Mouse (Mus musculus) neural tube, embryonic 15.5 days (tissue): ENCODE data around the gene Snrpb. TPM values are rescaled to one million over a fixed set of nuclear protein-coding genes. Genes with fewer than 3 reads are reported as not detected.

Experiments used
- ATAC-seq: fragments of 200-750 bp; cut with Nextera tagmentation; 2 replicates; pipeline ENCODE4 v1.8.0; 2017; ENCODE audit warnings: mild to moderate bottlenecking, moderate TSS enrichment, moderate library complexity; ENCODE audit not compliant: low FRiP score
- H3K27ac ChIP-seq: fragments of 300-500 bp; sonication (generic); replicated peaks from 2 replicates; pipeline ENCODE4 v1.5.1; 2015; ENCODE audit warnings: mild to moderate bottlenecking, inconsistent platforms
- H3K27me3 ChIP-seq: fragments of 300-500 bp; sonication (generic); replicated peaks from 2 replicates; pipeline ENCODE4 v1.6.1; 2015; ENCODE audit warnings: inconsistent platforms
- H3K36me3 ChIP-seq: fragments of 300-500 bp; sonication (generic); 2 replicates; pipeline ENCODE4 v1.6.1; 2015; ENCODE audit warnings: inconsistent platforms
- H3K4me1 ChIP-seq: fragments of 300-500 bp; sonication (generic); 2 replicates; pipeline ENCODE4 v1.6.1; 2015; ENCODE audit warnings: inconsistent platforms
- H3K4me2 ChIP-seq: fragments of 300-500 bp; sonication (generic); 2 replicates; pipeline ENCODE4 v1.6.1; 2015; ENCODE audit warnings: inconsistent platforms, mild to moderate bottlenecking, moderate library complexity
- H3K4me3 ChIP-seq: fragments of 300-500 bp; sonication (generic); replicated peaks from 2 replicates; pipeline ENCODE4 v1.5.1; 2015; ENCODE audit warnings: mild to moderate bottlenecking, inconsistent platforms
- H3K9ac ChIP-seq: fragments of 300-500 bp; sonication (generic); replicated peaks from 2 replicates; pipeline ENCODE4 v1.6.1; 2015; ENCODE audit warnings: mild to moderate bottlenecking, inconsistent platforms
- H3K9me3 ChIP-seq: fragments of 300-500 bp; sonication (generic); replicated peaks from 2 replicates; pipeline ENCODE4 v1.6.1; 2016; ENCODE audit warnings: inconsistent platforms
- WGBS: fragments of 180-500 bp; shearing (Covaris S2); methylation state at CpG from one replicate; pipeline ENCODE4 v1.1.7; 2015; ENCODE audit warnings: mixed read lengths; 5-methylcytosine and 5-hydroxymethylcytosine counted together
- polyA plus RNA-seq: library from polyadenylated mRNA; unstranded; fragments of >200 nt; fragmentation: Nextera tagmentation; extraction: Ambion mirVana; gene quantifications from 2 replicates; pipeline ENCODE4 v1.2.1, GENCODE M21; 2015

Gene Snrpb
- 283 and 366 TPM in 2 replicates for polyA plus RNA-seq

DNA sequence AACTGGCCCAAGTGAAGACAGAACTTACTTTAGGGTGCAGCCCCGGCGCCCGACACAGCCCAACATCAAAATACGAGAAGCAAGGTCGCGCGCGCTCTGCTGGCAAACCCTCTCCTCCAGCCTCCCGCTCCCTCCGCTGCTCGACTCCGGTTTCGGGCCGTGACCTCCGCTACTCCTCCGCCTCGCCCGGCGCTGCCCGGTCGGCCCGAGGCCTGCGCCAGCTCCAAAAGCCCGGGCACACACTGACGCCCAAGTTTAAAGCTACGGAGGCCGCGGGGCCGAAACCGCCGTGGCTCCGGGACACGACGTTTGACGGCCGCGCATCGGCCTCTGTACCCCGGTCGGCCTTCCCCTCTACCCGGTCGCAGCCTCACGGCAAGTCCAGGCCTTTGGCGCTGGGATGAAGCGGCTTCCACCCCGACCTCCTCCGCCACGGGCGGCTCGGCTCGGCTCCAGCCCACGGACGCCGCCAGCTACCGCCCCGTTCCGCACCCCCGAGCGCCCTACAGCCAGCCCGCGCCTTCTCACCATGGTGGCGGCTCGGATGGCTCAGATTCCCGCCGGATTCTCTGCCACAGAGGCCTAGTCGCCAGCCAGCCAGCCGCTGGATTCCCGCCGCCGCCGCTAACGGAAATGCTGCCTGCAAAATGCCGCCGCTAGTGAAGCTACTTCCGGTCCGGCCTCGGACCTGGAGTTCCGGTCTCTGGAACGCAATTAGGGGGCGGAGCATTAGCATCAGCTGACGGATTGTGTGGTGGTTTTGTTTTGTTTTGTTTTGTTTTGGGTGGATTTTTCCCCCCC lies at the start of gene Snrpb:
Snrpb (minus strand) TSS at position 698 of the 801 bp plus-strand sequence.
- Histone ChIP-seq H3K27ac (peak within 1 kb of the TSS; percentile 98), H3K4me2 (peak within 1 kb of the TSS; percentile 77), H3K9ac (peak within 1 kb of the TSS; percentile 98), H3K4me3 (peak within 1 kb of the TSS; percentile 97), H3K36me3 (peaks cover 22% of the 10 kb centered on the region), H3K4me1 (peaks cover 30% of the 10 kb centered on the region), H3K9me3 (no peaks in the 10 kb centered on the region), H3K27me3 (no peaks in the 10 kb centered on the region)
- peak; percentile 96 for ATAC-seq
- WGBS: under 1% methylated on average over 77 of the region's 81 CpGs

GRCm38 (mm10) chr2:130211581-130211980 lies 32.4 kb upstream of the Snrpb start:
- Histone ChIP-seq H3K4me2 (no peak overlapping the region), H3K9me3 (no peaks in the 10 kb centered on the region), H3K4me1 (no peaks in the 10 kb centered on the region), H3K9ac (no peak overlapping the region), H3K4me3 (no peak overlapping the region), H3K27ac (no peak overlapping the region), H3K36me3 (no peaks in the 10 kb centered on the region), H3K27me3 (no peaks in the 10 kb centered on the region)
- 93% methylated on average over 2 of the region's 2 CpGs for WGBS
- no peak for ATAC-seq

GRCm38 (mm10) chr2:130209636-130210035 lies 30.4 kb upstream of the Snrpb start:
- WGBS: 81% methylated on average over 3 of the region's 3 CpGs
- no peaks in the 10 kb centered on the region for H3K36me3 ChIP-seq
- H3K4me1 ChIP-seq: no peaks in the 10 kb centered on the region
- no peak overlapping the region for H3K4me2 ChIP-seq
- H3K9me3 ChIP-seq: no peaks in the 10 kb centered on the region
- no peak overlapping the region for H3K9ac ChIP-seq
- no peak for ATAC-seq
- no peak overlapping the region for H3K27ac ChIP-seq
- no peaks in the 10 kb centered on the region for H3K27me3 ChIP-seq
- no peak overlapping the region for H3K4me3 ChIP-seq

GRCm38 (mm10) chr2:130207996-130208395 lies 28.8 kb upstream of the Snrpb start:
- no peak for ATAC-seq
- Histone ChIP-seq H3K27ac (no peak overlapping the region), H3K9ac (no peak overlapping the region), H3K36me3 (no peaks in the 10 kb centered on the region), H3K4me1 (no peaks in the 10 kb centered on the region), H3K4me2 (no peak overlapping the region), H3K27me3 (no peaks in the 10 kb centered on the region), H3K9me3 (no peaks in the 10 kb centered on the region), H3K4me3 (no peak overlapping the region)
- 97% methylated on average over 3 of the region's 3 CpGs for WGBS

DNA sequence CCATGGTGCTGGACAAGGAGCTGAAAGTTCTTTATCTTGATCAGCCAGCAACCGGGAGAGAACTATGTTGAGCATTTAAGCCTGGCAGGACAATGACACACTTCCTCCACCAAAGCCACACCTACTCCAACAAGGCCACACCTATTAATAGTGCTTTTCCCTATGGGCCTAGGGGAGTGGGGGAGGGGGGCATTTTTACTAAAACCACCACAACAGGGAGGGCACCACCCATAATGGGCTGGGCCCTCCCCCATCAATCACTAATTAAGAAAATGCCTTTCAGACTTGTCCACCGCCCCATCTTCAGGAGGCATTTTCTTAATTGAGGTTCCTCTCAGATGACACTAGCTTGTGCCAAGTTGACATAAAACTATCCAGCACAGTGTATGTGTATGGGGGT lies 28.2 kb upstream of the Snrpb start:
- WGBS: 76% methylated on average over 2 of the region's 2 CpGs
- H3K36me3 ChIP-seq: no peaks in the 10 kb centered on the region
- no peak for ATAC-seq
- no peak overlapping the region for H3K27ac ChIP-seq
- H3K9ac ChIP-seq: no peak overlapping the region
- H3K4me1 ChIP-seq: no peaks in the 10 kb centered on the region
- no peaks in the 10 kb centered on the region for H3K9me3 ChIP-seq
- no peak overlapping the region for H3K4me2 ChIP-seq
- H3K4me3 ChIP-seq: no peak overlapping the region
- no peaks in the 10 kb centered on the region for H3K27me3 ChIP-seq

DNA sequence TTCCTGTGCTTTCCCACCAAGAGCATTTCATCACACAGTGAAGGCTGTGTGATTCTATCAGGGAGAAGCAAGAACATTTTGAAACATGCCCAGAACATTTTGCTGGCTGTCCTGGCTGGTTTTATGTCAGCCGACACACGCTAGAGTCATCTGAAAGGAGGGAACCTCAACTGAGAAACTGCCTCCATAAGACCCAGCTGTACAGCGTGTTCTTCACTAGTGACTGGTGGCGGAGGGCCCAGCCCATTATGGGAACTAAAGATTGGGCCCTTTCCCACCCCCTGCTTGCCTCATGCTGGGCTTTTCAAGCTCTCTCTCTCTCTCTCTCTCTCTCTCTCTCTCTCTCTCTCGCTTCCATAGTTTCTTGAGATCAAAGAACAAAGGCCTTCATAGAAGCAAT lies 21.8 kb upstream of the Snrpb start:
- Histone ChIP-seq H3K36me3 (no peaks in the 10 kb centered on the region), H3K27ac (no peak overlapping the region), H3K4me1 (no peaks in the 10 kb centered on the region), H3K27me3 (no peaks in the 10 kb centered on the region), H3K9me3 (0 out of 2 replicates have a peak, but pooled peaks cover 7% of the 10 kb centered on the region), H3K9ac (no peak overlapping the region), H3K4me3 (no peak overlapping the region), H3K4me2 (no peak overlapping the region)
- WGBS: 61% methylated on average over 5 of the region's 5 CpGs
- ATAC-seq: no peak

GRCm38 (mm10) chr2:130194894-130195293 lies 15.7 kb upstream of the Snrpb start, which contains the start of gene Tmc2:
Gene Tmc2, plus strand, starts transcription at chr2:130195194.
- Histone ChIP-seq H3K27me3 (no peaks in the 10 kb centered on the region), H3K4me1 (no peaks in the 10 kb centered on the region), H3K9ac (no peak within 1 kb of the TSS), H3K4me3 (no peak within 1 kb of the TSS), H3K27ac (no peak within 1 kb of the TSS), H3K36me3 (no peaks in the 10 kb centered on the region), H3K4me2 (no peak within 1 kb of the TSS), H3K9me3 (0 out of 2 replicates have a peak, but pooled peaks cover 7% of the 10 kb centered on the region)
- ATAC-seq: no peak
- 98% methylated on average over 16 of the region's 16 CpGs for WGBS

DNA sequence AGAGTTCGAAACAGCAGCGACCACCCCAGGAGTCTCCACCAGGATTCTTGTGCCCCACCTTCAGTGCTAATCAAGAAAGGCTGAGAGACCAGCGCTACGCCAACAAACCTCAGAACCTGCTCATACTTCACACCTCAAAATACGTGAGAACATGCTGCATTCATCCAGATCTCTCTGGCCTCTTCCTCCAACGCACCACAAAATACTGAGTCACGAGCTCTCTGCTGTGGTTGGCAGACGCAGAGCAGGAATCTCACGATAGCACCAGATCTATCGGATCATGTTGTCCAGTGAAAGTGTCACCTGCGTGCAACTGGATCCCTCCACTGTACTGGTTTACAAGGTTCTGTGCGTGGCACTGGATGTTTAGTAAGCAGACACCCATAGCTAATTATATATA lies 9.2 kb upstream of the Snrpb start:
- no peak overlapping the region for H3K4me3 ChIP-seq
- H3K9me3 ChIP-seq: no peaks in the 10 kb centered on the region
- 91% methylated on average over 12 of the region's 12 CpGs for WGBS

DNA sequence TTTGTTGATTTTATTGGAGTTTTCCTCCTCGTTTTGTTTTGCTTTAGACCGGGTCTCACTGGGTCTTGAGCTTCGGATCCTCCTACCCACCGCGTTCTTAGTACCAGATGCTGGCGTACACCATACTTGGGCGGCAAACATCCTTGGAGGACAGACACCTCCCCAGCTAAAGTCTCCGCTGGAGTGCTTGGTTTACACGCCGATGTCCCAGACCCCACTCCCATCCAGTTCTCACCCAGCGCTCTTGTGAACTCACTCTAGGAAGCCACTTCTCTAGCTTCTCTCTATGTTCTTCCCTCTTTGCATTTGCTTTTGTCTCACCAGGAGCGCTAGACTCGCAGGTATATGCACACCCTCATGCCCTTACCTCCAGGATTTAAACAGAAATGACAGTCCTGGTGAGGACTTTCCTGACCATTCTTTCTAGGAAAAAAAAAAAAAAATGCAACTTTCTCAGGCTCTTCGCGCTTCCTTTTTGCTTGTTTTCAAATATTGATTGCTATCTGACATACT lies 360 bp upstream of the Snrpb start:
- ATAC-seq: peak; percentile 78
- WGBS: under 1% methylated on average over 15 of the region's 15 CpGs
- H3K27me3 ChIP-seq: no peaks in the 10 kb centered on the region

More for the DNA sequence above, 9.2 kb upstream of the Snrpb start:
- Histone ChIP-seq H3K27me3 (no peaks in the 10 kb centered on the region), H3K27ac (no peak overlapping the region), H3K9ac (no peak overlapping the region), H3K36me3 (no peaks in the 10 kb centered on the region), H3K4me1 (no peaks in the 10 kb centered on the region), H3K4me2 (no peak overlapping the region)
- no peak for ATAC-seq

GRCm38 (mm10) chr2:130178381-130178705 lies 860 bp downstream of the Snrpb start:
- Histone ChIP-seq H3K4me2 (peak overlapping the region; percentile 77), H3K4me3 (peak overlapping the region; percentile 97), H3K9me3 (no peaks in the 10 kb centered on the region), H3K9ac (peak overlapping the region; percentile 98), H3K27ac (peak overlapping the region; percentile 98), H3K27me3 (no peaks in the 10 kb centered on the region), H3K36me3 (peaks cover 28% of the 10 kb centered on the region), H3K4me1 (peaks cover 30% of the 10 kb centered on the region)
- no peak for ATAC-seq
- WGBS: under 1% methylated on average over 11 of the region's 11 CpGs

More for the DNA sequence above, 360 bp upstream of the Snrpb start:
- H3K9ac ChIP-seq: peak overlapping the region; percentile 46
- H3K4me2 ChIP-seq: peak overlapping the region; percentile 77
- H3K27ac ChIP-seq: peak overlapping the region; percentile 98
- H3K36me3 ChIP-seq: peaks cover 16% of the 10 kb centered on the region
- no peaks in the 10 kb centered on the region for H3K9me3 ChIP-seq
- H3K4me1 ChIP-seq: peaks cover 30% of the 10 kb centered on the region
- peak overlapping the region; percentile 97 for H3K4me3 ChIP-seq

DNA sequence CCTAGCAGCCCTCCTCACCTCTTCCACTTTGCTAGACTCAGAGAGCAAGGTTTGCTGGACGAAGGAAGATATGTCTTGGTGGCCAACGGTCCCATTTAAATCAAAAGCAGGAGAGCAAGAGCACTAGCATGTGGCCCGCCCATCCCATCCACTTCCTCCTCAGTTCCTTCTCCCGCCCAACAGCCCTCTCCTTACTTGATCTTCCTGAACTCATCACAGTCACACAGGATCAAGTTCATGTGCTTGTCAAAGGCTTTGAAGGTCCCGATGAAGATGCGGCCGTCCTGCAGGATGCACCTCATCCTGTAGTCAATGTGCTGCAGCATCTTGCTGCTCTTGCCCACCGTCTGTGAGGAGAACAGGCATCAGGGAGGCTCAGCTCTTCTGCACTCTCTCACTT lies 2.4 kb downstream of the Snrpb start:
- Histone ChIP-seq H3K36me3 (peaks cover 43% of the 10 kb centered on the region), H3K4me1 (peaks cover 30% of the 10 kb centered on the region), H3K4me3 (peak overlapping the region; percentile 4; the same call in 1 of the 2 replicates), H3K27me3 (no peaks in the 10 kb centered on the region), H3K9ac (peak overlapping the region; percentile 98; the same call in 1 of the 2 replicates), H3K4me2 (peak overlapping the region; percentile 77), H3K27ac (no peak overlapping the region), H3K9me3 (no peaks in the 10 kb centered on the region)
- ATAC-seq: no peak
- WGBS: 81% methylated on average over 8 of the region's 8 CpGs

- no peak overlapping the region for H3K27ac ChIP-seq
- H3K4me1 ChIP-seq: peaks cover 5% of the 10 kb centered on the region
- ATAC-seq: no peak
- H3K9ac ChIP-seq: no peak overlapping the region
- peaks cover 72% of the 10 kb centered on the region for H3K36me3 ChIP-seq
- H3K27me3 ChIP-seq: no peaks in the 10 kb centered on the region
- no peak overlapping the region for H3K4me3 ChIP-seq
- no peaks in the 10 kb centered on the region for H3K9me3 ChIP-seq
- no peak overlapping the region for H3K4me2 ChIP-seq
- WGBS: 94% methylated on average over 2 of the region's 2 CpGs
Measured at GRCm38 (mm10) chr2:130171674-130172073, 7.5 kb downstream of the Snrpb start.
